Mouse (Mus musculus) hindbrain, embryonic 13.5 days (tissue): Measurements from ENCODE around the gene Orai2. TPM values are rescaled to one million over a fixed set of nuclear protein-coding genes. Genes with fewer than 3 reads are reported as not detected.

Experiments used
- ATAC-seq: fragments of 200-750 bp; cut with Nextera tagmentation; 2 replicates; pipeline ENCODE4 v1.8.0; 2017; ENCODE audit warnings: moderate TSS enrichment; ENCODE audit not compliant: low FRiP score
- H3K27ac ChIP-seq: fragments of 300-500 bp; sonication (generic); 2 replicates; pipeline ENCODE4 v1.5.1; 2015; ENCODE audit warnings: inconsistent platforms, mild to moderate bottlenecking, moderate library complexity
- H3K27me3 ChIP-seq: fragments of 300-500 bp; sonication (generic); 2 replicates; pipeline ENCODE4 v1.6.1; 2015; ENCODE audit warnings: mild to moderate bottlenecking, inconsistent platforms
- H3K36me3 ChIP-seq: fragments of 300-500 bp; sonication (generic); 2 replicates; pipeline ENCODE4 v1.6.1; 2015; ENCODE audit warnings: mild to moderate bottlenecking, inconsistent platforms
- H3K4me1 ChIP-seq: fragments of 300-500 bp; sonication (generic); replicated peaks from 2 replicates; pipeline ENCODE4 v1.6.1; 2015; ENCODE audit warnings: inconsistent platforms
- H3K4me2 ChIP-seq: fragments of 300-500 bp; sonication (generic); 2 replicates; pipeline ENCODE4 v1.6.1; 2015; ENCODE audit warnings: inconsistent platforms, mild to moderate bottlenecking, moderate library complexity
- H3K4me3 ChIP-seq: fragments of 300-500 bp; sonication (generic); 2 replicates; pipeline ENCODE4 v1.5.1; 2015; ENCODE audit warnings: mild to moderate bottlenecking, inconsistent platforms
- H3K9ac ChIP-seq: fragments of 300-500 bp; sonication (generic); 2 replicates; pipeline ENCODE4 v1.6.1; 2015; ENCODE audit warnings: mild to moderate bottlenecking, inconsistent platforms
- H3K9me3 ChIP-seq: fragments of 300-500 bp; sonication (generic); 2 replicates; pipeline ENCODE4 v1.6.1; 2016; ENCODE audit warnings: inconsistent platforms
- WGBS: fragments of 180-500 bp; shearing (Covaris S2); methylation state at CpG from one replicate; pipeline ENCODE4 v1.1.7; 2015; 5-methylcytosine and 5-hydroxymethylcytosine counted together
- polyA plus RNA-seq: library from polyadenylated mRNA; unstranded; fragments of >200 nt; fragmentation: Nextera tagmentation; extraction: Ambion mirVana; gene quantifications from 2 replicates; pipeline ENCODE4 v1.2.1, GENCODE M21; 2015

Gene Orai2
- polyA plus RNA-seq, 1 experiment from 2014 or later = 34.0 TPM

- no peak for ATAC-seq
- H3K9me3 ChIP-seq = no peaks in the 10 kb centered on the region
- WGBS = 90% methylated on average over 1 of the region's 1 CpGs
These were observed 23.6 kb downstream of the Orai2 start for GRCm38 (mm10) chr5:136146936-136147335.

GRCm38 (mm10) chr5:136144606-136145430 is 25.7 kb downstream of the Orai2 start:
- 79% methylated on average over 12 of the region's 12 CpGs for WGBS
- no peak for ATAC-seq
- Histone ChIP-seq H3K27me3 (no peaks in the 10 kb centered on the region), H3K36me3 (peaks cover 28% of the 10 kb centered on the region), H3K9ac (0 out of 2 replicates have a peak overlapping the region, but pooled peaks have one; percentile 19), H3K4me3 (no peak overlapping the region), H3K4me1 (no peaks in the 10 kb centered on the region), H3K9me3 (no peaks in the 10 kb centered on the region), H3K4me2 (no peak overlapping the region), H3K27ac (no peak overlapping the region)

More at GRCm38 (mm10) chr5:136146936-136147335, 23.6 kb downstream of the Orai2 start:
- Histone ChIP-seq H3K27me3 (no peaks in the 10 kb centered on the region), H3K4me2 (no peak overlapping the region), H3K4me3 (no peak overlapping the region), H3K27ac (no peak overlapping the region), H3K9ac (no peak overlapping the region), H3K36me3 (peaks cover 7% of the 10 kb centered on the region), H3K4me1 (no peaks in the 10 kb centered on the region)

- peaks cover 44% of the 10 kb centered on the region for H3K36me3 ChIP-seq
- no peaks in the 10 kb centered on the region for H3K9me3 ChIP-seq
- H3K27me3 ChIP-seq = no peaks in the 10 kb centered on the region
- no peak overlapping the region for H3K27ac ChIP-seq
- ATAC-seq = no peak
- no peak overlapping the region for H3K9ac ChIP-seq
- H3K4me1 ChIP-seq = peaks cover under 1% of the 10 kb centered on the region; the same call in 1 of the 2 replicates
- 92% methylated on average over 6 of the region's 6 CpGs for WGBS
- H3K4me2 ChIP-seq = no peak overlapping the region
- H3K4me3 ChIP-seq = no peak overlapping the region
These were observed 27.3 kb downstream of the Orai2 start for GRCm38 (mm10) chr5:136143161-136143755.

GRCm38 (mm10) chr5:136142746-136143145 is 27.8 kb downstream of the Orai2 start:
- ATAC-seq = no peak
- H3K4me1 ChIP-seq = peaks cover 4% of the 10 kb centered on the region; the same call in 1 of the 2 replicates
- no peak overlapping the region for H3K27ac ChIP-seq
- peaks cover 46% of the 10 kb centered on the region for H3K36me3 ChIP-seq
- no peaks in the 10 kb centered on the region for H3K9me3 ChIP-seq
- no peak overlapping the region for H3K4me2 ChIP-seq
- H3K4me3 ChIP-seq = no peak overlapping the region
- no peaks in the 10 kb centered on the region for H3K27me3 ChIP-seq
- H3K9ac ChIP-seq = no peak overlapping the region
- 89% methylated on average over 5 of the region's 5 CpGs for WGBS

GRCm38 (mm10) chr5:136140057-136140482 is 30.4 kb downstream of the Orai2 start:
- Histone ChIP-seq H3K27me3 (no peaks in the 10 kb centered on the region), H3K4me1 (peaks cover 17% of the 10 kb centered on the region), H3K4me2 (no peak overlapping the region), H3K9ac (no peak overlapping the region), H3K9me3 (no peaks in the 10 kb centered on the region), H3K27ac (no peak overlapping the region), H3K4me3 (no peak overlapping the region), H3K36me3 (peaks cover 46% of the 10 kb centered on the region)
- ATAC-seq = no peak
- WGBS = 94% methylated on average over 10 of the region's 10 CpGs

- H3K4me3 ChIP-seq = no peak overlapping the region
- no peak overlapping the region for H3K9ac ChIP-seq
- H3K36me3 ChIP-seq = peaks cover 46% of the 10 kb centered on the region
- H3K4me2 ChIP-seq = no peak overlapping the region
- H3K4me1 ChIP-seq = peaks cover 24% of the 10 kb centered on the region
- no peaks in the 10 kb centered on the region for H3K27me3 ChIP-seq
- WGBS = 96% methylated on average over 13 of the region's 13 CpGs
- ATAC-seq = no peak
- H3K27ac ChIP-seq = no peak overlapping the region
- no peaks in the 10 kb centered on the region for H3K9me3 ChIP-seq
These were observed 31.1 kb downstream of the Orai2 start for GRCm38 (mm10) chr5:136139393-136139792.

- WGBS = 75% methylated on average over 13 of the region's 13 CpGs
- H3K27ac ChIP-seq = no peak overlapping the region
- H3K4me3 ChIP-seq = no peak overlapping the region
- no peak for ATAC-seq
- H3K9ac ChIP-seq = no peak overlapping the region
- peaks cover 60% of the 10 kb centered on the region for H3K36me3 ChIP-seq
- H3K9me3 ChIP-seq = no peaks in the 10 kb centered on the region
- H3K27me3 ChIP-seq = no peaks in the 10 kb centered on the region
- H3K4me2 ChIP-seq = no peak overlapping the region
- peaks cover 25% of the 10 kb centered on the region for H3K4me1 ChIP-seq
These were observed 32.7 kb downstream of the Orai2 start for GRCm38 (mm10) chr5:136137658-136138274.

GRCm38 (mm10) chr5:136136292-136136990 is 34.1 kb downstream of the Orai2 start:
- 13% methylated on average over 20 of the region's 20 CpGs for WGBS
- Histone ChIP-seq H3K9me3 (no peaks in the 10 kb centered on the region), H3K27me3 (no peaks in the 10 kb centered on the region), H3K27ac (peak overlapping the region; percentile 61; the same call in 1 of the 2 replicates), H3K4me3 (peak overlapping the region; percentile 62), H3K4me1 (peaks cover 25% of the 10 kb centered on the region), H3K4me2 (peak overlapping the region; percentile 85), H3K36me3 (peaks cover 60% of the 10 kb centered on the region), H3K9ac (peak overlapping the region; percentile 85)
- no peak for ATAC-seq

- whole genome bisulfite sequencing = under 1% methylated on average over 59 of the region's 60 CpGs
- ATAC-seq = peak; percentile 88
- peak within 1 kb of the TSS; percentile 85 for H3K4me2 ChIP-seq
- no peaks in the 10 kb centered on the region for H3K27me3 ChIP-seq
- H3K36me3 ChIP-seq = peaks cover 57% of the 10 kb centered on the region
- H3K4me3 ChIP-seq = peak within 1 kb of the TSS; percentile 62
- peaks cover 25% of the 10 kb centered on the region for H3K4me1 ChIP-seq
- peak within 1 kb of the TSS; percentile 61 for H3K27ac ChIP-seq
- H3K9me3 ChIP-seq = no peaks in the 10 kb centered on the region
- peak within 1 kb of the TSS; percentile 85 for H3K9ac ChIP-seq
These were observed 34.8 kb downstream of the Orai2 start, which contains the start of the genes Lrwd1 and Alkbh4 for GRCm38 (mm10) chr5:136135571-136136291. Gene Lrwd1 (minus strand): TSS chr5:136136074. Gene Alkbh4 (plus strand): TSS chr5:136136146.

GRCm38 (mm10) chr5:136122165-136122564 is 48.3 kb downstream of the Orai2 start:
- Histone ChIP-seq H3K4me2 (no peak overlapping the region), H3K4me1 (peaks cover 16% of the 10 kb centered on the region), H3K27ac (no peak overlapping the region), H3K4me3 (no peak overlapping the region), H3K9ac (no peak overlapping the region), H3K27me3 (no peaks in the 10 kb centered on the region), H3K9me3 (no peaks in the 10 kb centered on the region), H3K36me3 (peaks cover 81% of the 10 kb centered on the region)
- WGBS = 90% methylated on average over 10 of the region's 10 CpGs
- ATAC-seq = no peak

- H3K27ac ChIP-seq = peak overlapping the region; percentile 80
- no peaks in the 10 kb centered on the region for H3K9me3 ChIP-seq
- peak overlapping the region; percentile 91 for H3K9ac ChIP-seq
- H3K4me2 ChIP-seq = peak overlapping the region; percentile 92
- peak; percentile 65 for ATAC-seq
- H3K27me3 ChIP-seq = no peaks in the 10 kb centered on the region
- peak overlapping the region; percentile 91 for H3K4me3 ChIP-seq
- H3K4me1 ChIP-seq = peaks cover 26% of the 10 kb centered on the region
- under 1% methylated on average over 22 of the region's 22 CpGs for WGBS
- peaks cover 29% of the 10 kb centered on the region for H3K36me3 ChIP-seq
These were observed 53.8 kb downstream of the Orai2 start for GRCm38 (mm10) chr5:136116784-136117112.
